Mouse (Mus musculus) heart, embryonic 11.5 days (tissue): ENCODE data around the gene Theg. TPM values are rescaled to one million over a fixed set of nuclear protein-coding genes. Genes with fewer than 3 reads are reported as not detected.

Source experiments
- ATAC-seq: fragments of 200-750 bp; cut with Nextera tagmentation; replicated peaks from 2 replicates; pipeline ENCODE4 v1.8.0; 2017; ENCODE audit warnings: moderate library complexity; ENCODE audit not compliant: insufficient number of reproducible peaks, low FRiP score, low TSS enrichment
- H3K27ac ChIP-seq: fragments of 300-500 bp; sonication (generic); 2 replicates; pipeline ENCODE4 v1.5.1; 2014; ENCODE audit warnings: mild to moderate bottlenecking, low read depth, low read length
- H3K27me3 ChIP-seq: fragments of 300-500 bp; sonication (generic); 2 replicates; pipeline ENCODE4 v1.6.1; 2014; ENCODE audit warnings: mild to moderate bottlenecking, low read length, mixed read lengths; ENCODE audit not compliant: control insufficient read depth, insufficient read depth
- H3K36me3 ChIP-seq: fragments of 300-500 bp; sonication (generic); 2 replicates; pipeline ENCODE4 v1.6.1; 2014; ENCODE audit warnings: mild to moderate bottlenecking, low read length, moderate library complexity, mixed read lengths; ENCODE audit not compliant: control insufficient read depth, insufficient read depth
- H3K4me1 ChIP-seq: fragments of 300-500 bp; sonication (generic); 2 replicates; pipeline ENCODE4 v1.6.1; 2014; ENCODE audit warnings: low read length; ENCODE audit not compliant: control insufficient read depth, insufficient read depth
- H3K4me2 ChIP-seq: fragments of 300-500 bp; sonication (generic); 2 replicates; pipeline ENCODE4 v1.6.1; 2014; ENCODE audit warnings: mild to moderate bottlenecking, moderate library complexity
- H3K4me3 ChIP-seq: fragments of 300-500 bp; sonication (generic); 2 replicates; pipeline ENCODE4 v1.5.1; 2014; ENCODE audit warnings: low read depth, low read length
- H3K9ac ChIP-seq: fragments of 300-500 bp; sonication (generic); 2 replicates; pipeline ENCODE4 v1.6.1; 2014; ENCODE audit warnings: mild to moderate bottlenecking, low read depth, low read length, moderate library complexity
- H3K9me3 ChIP-seq: fragments of 300-500 bp; sonication (generic); replicated peaks from 2 replicates; pipeline ENCODE4 v1.6.1; 2016; ENCODE audit warnings: low read length; ENCODE audit not compliant: control insufficient read depth
- WGBS: fragments of 180-500 bp; shearing (Covaris S2); extraction: QIAGEN DNeasy Blood & Tissue Kit; methylation state at CpG from one replicate; pipeline ENCODE4 v1.1.7; 2014; ENCODE audit not compliant: insufficient replicate concordance; 5-methylcytosine and 5-hydroxymethylcytosine counted together
- polyA plus RNA-seq: library from polyadenylated mRNA; unstranded; fragments of >200 nt; fragmentation: Nextera tagmentation; extraction: Ambion mirVana; gene quantifications from 2 replicates; pipeline ENCODE4 v1.2.1, GENCODE M21; 2014

The Theg gene
- polyA plus RNA-seq, result not detected in 2 replicates

DNA sequence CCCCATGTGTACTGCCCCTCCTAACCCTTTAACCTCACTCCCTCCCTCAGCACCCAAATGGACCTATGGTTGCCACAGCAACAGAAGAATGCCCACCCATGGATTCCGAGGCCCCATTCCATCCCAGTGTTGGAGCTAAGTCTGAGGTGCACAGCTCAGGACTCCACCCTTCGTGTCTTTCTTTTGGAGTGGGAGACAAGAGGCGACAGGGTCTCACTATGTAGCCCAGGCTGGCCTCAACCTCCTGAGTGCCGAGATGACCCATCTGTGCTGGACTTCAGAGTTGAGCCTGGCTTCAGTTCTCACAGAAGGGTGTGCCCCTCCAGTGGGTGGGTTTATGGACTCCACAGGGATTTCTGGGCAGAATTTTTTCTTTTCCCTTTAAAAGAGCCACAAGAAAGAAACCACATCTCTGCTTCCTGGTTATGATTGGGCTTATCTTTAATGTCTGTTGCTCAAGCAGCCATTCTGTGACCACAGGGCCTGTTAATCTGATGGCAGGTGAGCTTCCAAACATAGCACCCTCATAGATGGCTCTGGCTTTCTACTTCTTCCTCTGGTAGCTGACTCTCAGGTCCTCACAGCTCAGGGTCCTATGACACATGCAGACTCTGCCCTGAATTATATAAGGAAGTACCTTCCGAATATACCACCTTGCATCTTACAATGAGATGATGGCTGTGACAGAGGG is at the start of gene Theg:
Gene Theg (minus strand): TSS at position 271 of the 691 bp plus-strand sequence.
- H3K4me2 ChIP-seq, result no peak within 1 kb of the TSS
- no peaks in the 10 kb centered on the region for H3K27me3 ChIP-seq
- H3K27ac ChIP-seq, result no peak within 1 kb of the TSS
- 73% methylated on average over 5 of the region's 5 CpGs for WGBS
- H3K9me3 ChIP-seq, result no peaks in the 10 kb centered on the region
- H3K4me1 ChIP-seq, result no peaks in the 10 kb centered on the region
- ATAC-seq, result no peak
- H3K4me3 ChIP-seq, result no peak within 1 kb of the TSS
- no peak within 1 kb of the TSS for H3K9ac ChIP-seq
- H3K36me3 ChIP-seq, result no peaks in the 10 kb centered on the region

DNA sequence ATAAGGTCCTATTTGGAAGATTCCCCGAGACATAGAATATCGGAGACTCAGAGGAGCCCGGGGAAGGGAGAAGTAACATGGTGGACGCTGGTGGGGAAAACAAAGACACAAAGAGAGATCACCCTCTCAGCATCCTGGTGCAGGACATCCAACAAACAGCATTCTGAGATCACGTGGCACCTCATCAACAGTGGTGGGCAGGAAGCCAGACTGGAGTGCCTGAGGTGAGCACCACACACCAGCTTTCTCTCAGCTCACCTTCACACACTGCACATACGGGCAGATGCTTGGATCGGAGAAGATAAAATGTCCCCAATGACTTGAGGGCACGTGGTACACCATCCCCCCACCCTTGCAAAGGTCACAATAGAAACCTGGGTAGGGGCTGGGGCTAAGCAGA is 49.2 kb upstream of the Theg start:
- 75% methylated on average over 8 of the region's 8 CpGs for WGBS
- no peak overlapping the region; the same call in 1 of the 2 replicates for H3K4me2 ChIP-seq
- no peak overlapping the region for H3K27ac ChIP-seq
- H3K9me3 ChIP-seq, result no peaks in the 10 kb centered on the region
- H3K36me3 ChIP-seq, result no peaks in the 10 kb centered on the region
- H3K9ac ChIP-seq, result no peak overlapping the region
- H3K4me1 ChIP-seq, result no peaks in the 10 kb centered on the region; the same call in 1 of the 2 replicates
- no peak overlapping the region for H3K4me3 ChIP-seq
- no peak for ATAC-seq
- peaks cover 41% of the 10 kb centered on the region for H3K27me3 ChIP-seq

DNA sequence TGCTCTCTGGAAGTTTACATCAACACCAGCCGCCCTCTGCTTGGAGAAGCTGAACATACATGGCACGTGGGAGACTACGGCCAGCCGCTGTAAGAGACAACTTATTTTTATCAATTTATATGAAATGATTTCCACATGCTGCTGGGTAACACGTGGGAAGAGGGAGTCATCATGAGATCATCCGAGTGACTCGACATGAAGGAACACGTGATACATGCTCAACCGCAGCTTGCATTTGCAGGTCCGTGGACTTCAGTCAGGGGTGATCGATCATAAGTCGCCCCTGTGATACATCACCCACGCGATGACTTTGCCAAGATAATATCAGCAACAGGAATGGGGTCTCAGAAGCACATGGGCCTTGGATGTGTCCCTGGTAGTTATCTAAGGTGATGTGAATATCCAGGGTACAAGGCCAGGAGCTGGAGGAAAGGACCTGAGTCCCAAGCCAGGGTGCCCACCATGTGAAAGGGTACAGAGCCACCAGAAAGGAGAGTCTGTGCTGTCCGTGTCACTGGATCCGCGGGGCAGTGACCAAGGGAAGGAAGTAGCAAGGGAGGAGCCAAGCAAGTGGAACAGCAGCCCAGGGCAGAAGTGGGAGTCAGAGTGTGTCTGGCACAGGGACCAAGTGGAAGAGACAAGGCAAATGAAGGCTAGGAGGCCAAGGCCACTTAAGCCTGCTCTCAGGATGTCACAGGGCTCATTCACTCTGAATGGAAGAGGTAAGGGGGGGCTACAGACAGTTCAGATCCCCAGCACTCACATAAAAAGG is 46.1 kb upstream of the Theg start:
- Histone ChIP-seq H3K27ac (no peak overlapping the region), H3K4me3 (no peak overlapping the region), H3K27me3 (peaks cover 19% of the 10 kb centered on the region), H3K9me3 (no peaks in the 10 kb centered on the region), H3K9ac (no peak overlapping the region), H3K36me3 (no peaks in the 10 kb centered on the region), H3K4me1 (no peaks in the 10 kb centered on the region; the same call in 1 of the 2 replicates), H3K4me2 (no peak overlapping the region)
- 75% methylated on average over 17 of the region's 17 CpGs for WGBS
- ATAC-seq, result no peak

DNA sequence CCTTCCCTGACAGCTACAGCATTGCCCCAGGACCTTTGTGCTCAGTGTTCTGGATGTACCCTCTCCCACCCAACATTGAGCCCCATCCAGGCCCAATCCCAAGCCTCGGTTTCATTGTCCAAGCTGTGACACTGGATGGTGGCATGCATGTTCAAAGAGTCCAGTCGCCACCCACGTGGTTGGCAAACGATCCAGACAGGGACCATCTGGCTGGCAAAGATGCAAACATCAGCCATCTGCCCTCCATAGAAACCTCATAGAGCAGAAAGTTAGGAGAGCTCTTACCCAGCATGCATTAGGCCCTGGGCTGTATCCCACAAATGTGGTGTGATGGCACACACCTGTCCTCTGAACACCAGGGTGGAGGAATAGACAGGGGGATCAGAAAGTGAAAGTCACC is 44.3 kb upstream of the Theg start:
- no peaks in the 10 kb centered on the region for H3K9me3 ChIP-seq
- no peak overlapping the region for H3K9ac ChIP-seq
- H3K4me3 ChIP-seq, result no peak overlapping the region
- H3K27me3 ChIP-seq, result peaks cover 4% of the 10 kb centered on the region
- H3K36me3 ChIP-seq, result no peaks in the 10 kb centered on the region
- H3K4me1 ChIP-seq, result no peaks in the 10 kb centered on the region
- no peak overlapping the region for H3K4me2 ChIP-seq
- 77% methylated on average over 4 of the region's 4 CpGs for WGBS
- ATAC-seq, result no peak
- H3K27ac ChIP-seq, result no peak overlapping the region

DNA sequence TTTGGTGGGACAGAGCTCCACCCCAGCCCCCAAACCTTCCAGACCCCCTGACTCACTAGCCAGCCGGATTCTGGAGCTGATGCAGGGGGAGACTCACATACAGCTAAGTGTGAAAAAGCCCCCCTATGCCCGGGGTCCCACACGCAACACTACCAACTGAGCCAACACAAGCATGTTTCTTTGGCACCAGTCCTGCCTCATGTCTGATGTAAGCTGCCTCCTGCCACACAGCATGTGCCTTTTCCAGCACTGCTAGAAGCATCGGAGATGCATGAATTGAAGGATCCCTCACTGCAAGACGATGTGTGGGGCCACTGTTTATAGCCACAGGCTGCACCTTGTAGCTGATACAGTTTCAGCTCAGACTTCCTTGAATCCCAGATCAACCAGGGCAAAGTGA is 41.2 kb upstream of the Theg start:
- Histone ChIP-seq H3K4me3 (no peak overlapping the region), H3K4me2 (no peak overlapping the region), H3K9ac (no peak overlapping the region), H3K4me1 (no peaks in the 10 kb centered on the region), H3K36me3 (no peaks in the 10 kb centered on the region), H3K27me3 (0 out of 2 replicates have a peak, but pooled peaks cover 2% of the 10 kb centered on the region), H3K9me3 (no peaks in the 10 kb centered on the region), H3K27ac (no peak overlapping the region)
- ATAC-seq, result no peak
- WGBS, result 83% methylated on average over 5 of the region's 5 CpGs

DNA sequence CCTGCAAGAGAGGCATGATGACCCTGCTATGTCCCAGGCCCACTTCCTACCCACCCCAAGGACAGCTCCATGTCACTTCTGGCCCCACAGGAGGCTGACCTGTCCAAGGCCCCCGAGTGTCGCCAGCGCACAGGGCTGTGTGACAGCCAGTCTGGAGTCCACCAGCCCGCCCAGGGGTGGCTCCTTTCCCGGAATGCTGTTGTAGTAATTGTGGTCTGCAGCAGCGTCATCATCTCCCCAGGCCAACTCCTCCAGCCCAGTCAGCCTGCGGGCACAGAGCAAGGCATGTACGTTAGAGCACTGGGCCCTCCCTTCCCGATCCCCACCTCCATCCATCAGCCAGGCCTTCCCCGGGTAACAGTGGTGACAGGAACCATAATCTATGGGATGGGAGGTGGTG is 39.0 kb upstream of the Theg start:
- no peaks in the 10 kb centered on the region for H3K4me1 ChIP-seq
- no peak for ATAC-seq
- 82% methylated on average over 10 of the region's 10 CpGs for WGBS
- H3K4me3 ChIP-seq, result no peak overlapping the region
- H3K27me3 ChIP-seq, result 0 out of 2 replicates have a peak, but pooled peaks cover 2% of the 10 kb centered on the region
- H3K36me3 ChIP-seq, result no peaks in the 10 kb centered on the region
- no peak overlapping the region for H3K27ac ChIP-seq
- H3K4me2 ChIP-seq, result no peak overlapping the region
- no peak overlapping the region for H3K9ac ChIP-seq
- no peaks in the 10 kb centered on the region for H3K9me3 ChIP-seq

DNA sequence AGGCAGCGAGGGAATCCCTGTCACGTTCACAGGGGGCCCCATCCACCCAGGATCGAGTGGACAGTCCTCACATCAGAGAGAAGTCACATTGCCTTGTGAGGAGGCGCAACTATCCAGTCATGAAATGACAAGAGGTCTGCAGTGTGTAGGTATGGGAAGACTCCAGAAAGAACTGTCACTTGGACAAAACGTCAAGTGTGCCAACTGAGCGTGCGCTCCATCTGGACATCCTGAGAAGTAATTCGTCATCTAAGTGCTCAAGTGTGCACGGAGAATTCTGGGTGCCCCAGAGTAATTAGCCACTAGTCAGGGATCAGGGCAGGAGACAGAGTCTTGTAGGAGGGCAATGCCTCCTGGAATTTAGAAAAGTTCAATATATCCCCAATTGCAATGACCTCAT is 38.3 kb upstream of the Theg start:
- no peaks in the 10 kb centered on the region for H3K4me1 ChIP-seq
- 73% methylated on average over 9 of the region's 9 CpGs for WGBS
- H3K4me2 ChIP-seq, result no peak overlapping the region
- no peak overlapping the region for H3K9ac ChIP-seq
- H3K36me3 ChIP-seq, result no peaks in the 10 kb centered on the region
- no peak for ATAC-seq
- 0 out of 2 replicates have a peak, but pooled peaks cover 2% of the 10 kb centered on the region for H3K27me3 ChIP-seq
- no peaks in the 10 kb centered on the region for H3K9me3 ChIP-seq
- no peak overlapping the region for H3K27ac ChIP-seq
- no peak overlapping the region for H3K4me3 ChIP-seq

DNA sequence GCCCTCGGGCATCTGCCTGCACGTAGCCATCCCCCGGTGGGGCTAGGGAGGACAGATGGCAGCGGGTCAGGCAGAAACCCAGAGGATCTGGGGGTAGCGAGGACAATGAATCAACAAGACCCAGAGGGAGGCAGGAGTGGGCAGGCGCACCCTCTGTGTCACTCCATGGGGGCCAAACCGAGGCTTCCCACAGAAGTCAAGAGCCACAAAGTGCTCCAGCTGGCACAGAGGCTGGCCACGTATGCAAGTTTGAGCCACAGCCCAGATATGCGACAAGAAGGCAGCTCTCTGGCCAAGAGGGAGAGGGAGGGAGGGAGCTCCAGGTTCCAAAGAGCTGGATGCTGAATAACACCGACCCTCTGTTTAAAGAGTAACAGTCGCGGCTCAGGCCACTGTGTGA is 36.8 kb upstream of the Theg start:
- H3K4me3 ChIP-seq, result no peak overlapping the region
- no peak overlapping the region for H3K4me2 ChIP-seq
- H3K27ac ChIP-seq, result no peak overlapping the region
- no peaks in the 10 kb centered on the region for H3K36me3 ChIP-seq
- H3K4me1 ChIP-seq, result no peaks in the 10 kb centered on the region
- no peaks in the 10 kb centered on the region for H3K9me3 ChIP-seq
- no peak for ATAC-seq
- 71% methylated on average over 12 of the region's 12 CpGs for WGBS
- no peak overlapping the region for H3K9ac ChIP-seq
- H3K27me3 ChIP-seq, result 0 out of 2 replicates have a peak, but pooled peaks cover 2% of the 10 kb centered on the region
